Mouse (Mus musculus): ENCODE results near the gene Acad9.
A peak's percentile ranks its signal among the peaks of the same experiment; 100 is the strongest.
"Not testable (repeated sequence)": the region's sequence is repeated elsewhere in the genome, so short reads cannot be mapped to it uniquely, and the experiment has no call there.

The Acad9 gene

GRCm38 (mm10) chr3:36087591-36087990, 21.8 kb downstream of the Acad9 start:
- DNase-seq (ENCODE audit: low read depth in 2 of 2, low spot score in 2 of 2) = no peak

GRCm38 (mm10) chr3:36095371-36095770, 29.6 kb downstream of the Acad9 start:
- no peak for DNase-seq (ENCODE audit: low read depth in 2 of 2, low spot score in 2 of 2)

- DNase-seq (ENCODE audit: low read depth in 2 of 2, low spot score in 2 of 2) = no peak
These were observed 50.3 kb downstream of the Acad9 start for GRCm38 (mm10) chr3:36116076-36116475.

- DNase-seq (ENCODE audit: low read depth in 2 of 2, low spot score in 2 of 2) = no peak
These were observed 54.1 kb downstream of the Acad9 start for GRCm38 (mm10) chr3:36119684-36120548.

GRCm38 (mm10) chr3:36126176-36126575, 60.4 kb downstream of the Acad9 start:
- not testable (repeated sequence) for DNase-seq (ENCODE audit: low read depth in 2 of 2, low spot score in 2 of 2)

GRCm38 (mm10) chr3:36136152-36136551, 70.4 kb downstream of the Acad9 start:
- no peak for DNase-seq (ENCODE audit: low read depth in 2 of 2, low spot score in 2 of 2)

- peak in 1 of 2 experiments; percentile 9 for DNase-seq (ENCODE audit: low read depth in 2 of 2, low spot score in 2 of 2)
These were observed 71.8 kb downstream of the Acad9 start for GRCm38 (mm10) chr3:36137560-36137959.

GRCm38 (mm10) chr3:36138171-36138660, 72.4 kb downstream of the Acad9 start:
- no peak for DNase-seq (ENCODE audit: low read depth in 2 of 2, low spot score in 2 of 2)

GRCm38 (mm10) chr3:36138996-36139395, 73.2 kb downstream of the Acad9 start:
- DNase-seq (ENCODE audit: low read depth in 2 of 2, low spot score in 2 of 2) = no peak

Data from CD8-positive naive resting alpha-beta T cell, adult 2 months (primary cell).